Mouse (Mus musculus): ENCODE data around the gene Olfr1276. TPM values are rescaled to one million over a fixed set of nuclear protein-coding genes. Genes with fewer than 3 reads are reported as not detected.

Olfr1276 gene
- total RNA-seq (2021), result not detected
- long read RNA-seq, experiment 1, result 0 reads
- long read RNA-seq, experiment 2, result 0 reads

GRCm38 (mm10) chr2:111254216-111254615, at the start of gene Olfr1276:
TSS of gene Olfr1276 (plus strand) at chr2:111254516.
- intact Hi-C loops (cut with DNase I), result no loop called here
- DNase-seq, result no peak

- intact Hi-C loops (cut with DNase I), result no loop called here
These were observed 24.8 kb upstream of the Olfr1276 start, which contains the start of gene 4930430A15Rik for GRCm38 (mm10) chr2:111229502-111229901. TSS of gene 4930430A15Rik (minus strand) at chr2:111229602.

GRCm38 (mm10) chr2:111235186-111235585, 19.1 kb upstream of the Olfr1276 start, which contains the start of gene Olfr1275:
TSS of gene Olfr1275 (minus strand) at chr2:111235286.
- DNase-seq, result no peak
- intact Hi-C loops (cut with DNase I), result no loop called here

More at GRCm38 (mm10) chr2:111229502-111229901, 24.8 kb upstream of the Olfr1276 start, which contains the start of gene 4930430A15Rik:
- DNase-seq, result no peak

GRCm38 (mm10) chr2:111274006-111274405, 19.7 kb downstream of the Olfr1276 start, which contains the start of gene Olfr1277:
TSS of gene Olfr1277 (minus strand) at chr2:111274106.
- intact Hi-C loops (cut with DNase I), result no loop called here
- no peak for DNase-seq

- no peak for DNase-seq
- intact Hi-C loops (cut with DNase I), result no loop called here
These were observed 35.5 kb downstream of the Olfr1276 start, which contains the start of gene Olfr1278 for GRCm38 (mm10) chr2:111289836-111290235. TSS of gene Olfr1278 (plus strand) at chr2:111290136.

- intact Hi-C loops (cut with DNase I), result no loop called here
These were observed 44.2 kb downstream of the Olfr1276 start for GRCm38 (mm10) chr2:111298541-111298940.

GRCm38 (mm10) chr2:111300374-111300773, 46.1 kb downstream of the Olfr1276 start, which contains the start of gene Olfr1279:
TSS of gene Olfr1279 (plus strand) at chr2:111300635.
- no peak for DNase-seq
- intact Hi-C loops (cut with DNase I), result no loop called here

More at GRCm38 (mm10) chr2:111298541-111298940, 44.2 kb downstream of the Olfr1276 start:
- DNase-seq, result no peak

Other genes with a start within 250 kb of the Olfr1276 start
- not detected for gene Gm13941, start 148.5 kb upstream of the Olfr1276 start, total RNA-seq (2021)
- not detected for gene Gm15130, start 101.6 kb upstream of the Olfr1276 start, total RNA-seq (2021)
- gene 4930430A15Rik, start 24.9 kb upstream of the Olfr1276 start, total RNA-seq (2021), result not detected
- not detected for gene Olfr1275, start 19.2 kb upstream of the Olfr1276 start, total RNA-seq (2021)
- gene Olfr1277, start 19.6 kb downstream of the Olfr1276 start, total RNA-seq (2021), result not detected
- gene Olfr1278, start 35.6 kb downstream of the Olfr1276 start, total RNA-seq (2021), result not detected
- not detected for gene Olfr1279, start 46.1 kb downstream of the Olfr1276 start, total RNA-seq (2021)
- not detected for gene Olfr1280, start 59.5 kb downstream of the Olfr1276 start, total RNA-seq (2021)
- gene Olfr1281, start 72.0 kb downstream of the Olfr1276 start, total RNA-seq (2021), result not detected
- not detected for gene Olfr1282, start 81.6 kb downstream of the Olfr1276 start, total RNA-seq (2021)
- gene Olfr1283, start 112.3 kb downstream of the Olfr1276 start, total RNA-seq (2021), result not detected
- gene Olfr1284, start 121.0 kb downstream of the Olfr1276 start, total RNA-seq (2021), result not detected
- gene Olfr1286, start 168.6 kb downstream of the Olfr1276 start, total RNA-seq (2021), result not detected
- not detected for gene Olfr1287, start 194.6 kb downstream of the Olfr1276 start, total RNA-seq (2021)
- gene Olfr1288, start 219.6 kb downstream of the Olfr1276 start, total RNA-seq (2021), result not detected
- not detected for gene Olfr1289, start 226.3 kb downstream of the Olfr1276 start, total RNA-seq (2021)
- not detected for gene Olfr1290, start 239.3 kb downstream of the Olfr1276 start, total RNA-seq (2021)
- not detected for gene Olfr1291-ps1, start 242.7 kb downstream of the Olfr1276 start, total RNA-seq (2021)